ENCODE assay signal across 13 mouse cellular contexts in the genomic region with DNA sequence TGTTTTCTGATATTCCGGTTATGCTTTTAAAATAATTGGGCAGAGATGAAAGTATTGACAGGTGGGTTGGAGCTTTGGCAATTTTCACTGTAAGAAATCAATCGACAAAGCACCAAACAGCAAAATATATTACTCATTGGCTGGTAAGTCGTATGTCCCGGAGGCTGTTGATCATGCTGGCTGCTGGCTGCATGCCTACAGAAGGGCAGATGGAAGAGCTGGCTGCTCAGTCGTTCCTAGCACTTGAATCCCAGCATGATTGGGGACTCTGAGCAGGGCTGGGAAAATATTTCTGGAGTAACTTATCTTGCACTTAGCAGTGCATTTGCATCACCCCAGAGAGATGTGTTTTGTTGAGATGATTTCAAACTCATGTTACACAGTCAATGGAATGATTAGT.
DNase-seq lines count a peak whose midpoint lies in the region; ATAC-seq and TF ChIP-seq lines count a peak whose summit lies in the region.
"Had no signal": no experiment of that assay in that cellular context is flagged by ENCODE, and none has a peak within 500 bp of the region (broad histone marks: within the 10 kb centered on the region; RNA-seq: fewer than 3 reads in every experiment).

No protein-coding gene starts in this region.

- H3K27me3 ChIP-seq in forebrain, embryonic 14.5 days (replicated peaks; ENCODE audit: control insufficient read depth, insufficient read depth, low read length): no peaks in the 10 kb centered on the region
- H3K27me3 ChIP-seq in forebrain, embryonic 12.5 days: no peaks in the 10 kb centered on the region
- H3K27me3 ChIP-seq: liver, embryonic 15.5 days; megakaryocyte, embryonic 14.5 days had no signal

- no peaks in the 10 kb centered on the region for H3K36me3 ChIP-seq in forebrain, embryonic 14.5 days (ENCODE audit: control insufficient read depth, insufficient read depth, low read length)
- no peaks in the 10 kb centered on the region for H3K36me3 ChIP-seq in forebrain, embryonic 12.5 days (replicated peaks)
- H3K36me3 ChIP-seq: liver, embryonic 15.5 days had no signal

- no peak overlapping the region for H3K27ac ChIP-seq in forebrain, embryonic 14.5 days (ENCODE audit: low read depth, low read length)
- no peak overlapping the region for H3K27ac ChIP-seq in forebrain, embryonic 12.5 days
- H3K27ac ChIP-seq: liver, embryonic 15.5 days had no signal

- H3K4me3 ChIP-seq in forebrain, embryonic 14.5 days (ENCODE audit: low read depth, low read length): no peak overlapping the region
- H3K4me3 ChIP-seq in forebrain, embryonic 12.5 days (replicated peaks): no peak overlapping the region
- H3K4me3 ChIP-seq: liver, embryonic 15.5 days; megakaryocyte, embryonic 14.5 days had no signal

- no peak for TF ChIP-seq POLR2A in brain, embryonic 14.5 days (IDR thresholded peaks at IDR 0.05; ENCODE audit: borderline replicate concordance, extremely low read depth, insufficient read depth, insufficient read length, poor library complexity, severe bottlenecking)

- no peak overlapping the region for H3K4me2 ChIP-seq in forebrain, embryonic 14.5 days (ENCODE audit: low read length)
- H3K4me2 ChIP-seq in forebrain, embryonic 12.5 days: no peak overlapping the region
- H3K4me2 ChIP-seq: liver, embryonic 15.5 days had no signal

- ATAC-seq in forebrain, embryonic 14.5 days: peak; percentile 83; the same call in 1 of the 2 replicates
- no peak for ATAC-seq in forebrain, embryonic 12.5 days (ENCODE audit: low FRiP score)

- peak; percentile 79 for DNase-seq in forebrain, embryonic 14.5 days (ENCODE audit: low spot score)
- peak; percentile 87 for DNase-seq in brain, embryonic 14.5 days (ENCODE audit: low read depth)
- peak; percentile 92 to 95 for DNase-seq in cerebellum, postnatal 14 days
- peak; percentile 73 to 94 for DNase-seq in layer of hippocampus, postnatal 14 days (ENCODE audit: low spot score in 2 of 2)
- DNase-seq in kidney, adult 18-20 months: no peak
- DNase-seq in ovary, postnatal 10 days (ENCODE audit: low spot score): no peak
- DNase-seq in adrenal gland, adult (ENCODE audit: inconsistent age in 2 of 2, low spot score in 1 of 2): no peak
- DNase-seq: heart, adult 11 months; heart, postnatal 14 days; kidney, adult 8-10 months had no signal

- no peaks in the 10 kb centered on the region for H3K9me3 ChIP-seq in forebrain, embryonic 14.5 days (replicated peaks; ENCODE audit: control insufficient read depth, low read length)
- H3K9me3 ChIP-seq in forebrain, embryonic 12.5 days: no peaks in the 10 kb centered on the region
- H3K9me3 ChIP-seq: liver, embryonic 15.5 days had no signal

- 63% methylated on average over 5 of the region's 5 CpGs for WGBS in forebrain, embryonic 14.5 days
- 76% methylated on average over 5 of the region's 5 CpGs for WGBS in forebrain, embryonic 12.5 days

- TF ChIP-seq CTCF in brain, embryonic 14.5 days (IDR thresholded peaks at IDR 0.05; ENCODE audit: borderline replicate concordance, extremely low read depth, insufficient read depth, insufficient read length): no peak

- H3K4me1 ChIP-seq in forebrain, embryonic 14.5 days (ENCODE audit: control insufficient read depth, insufficient read depth, low read length): no peaks in the 10 kb centered on the region
- H3K4me1 ChIP-seq in forebrain, embryonic 12.5 days: no peaks in the 10 kb centered on the region
- H3K4me1 ChIP-seq: liver, embryonic 15.5 days; megakaryocyte, embryonic 14.5 days had no signal

- H3K9ac ChIP-seq in forebrain, embryonic 14.5 days (ENCODE audit: low read length): no peak overlapping the region
- no peak overlapping the region for H3K9ac ChIP-seq in forebrain, embryonic 12.5 days
- H3K9ac ChIP-seq: liver, embryonic 15.5 days had no signal

Comparison
In these comparisons a context has a peak if more than half of its experiments do, and no peak if none do; other contexts are left out.
1. DNase-seq: peak in forebrain, embryonic 14.5 days (single experiment), brain, embryonic 14.5 days (single experiment), cerebellum, postnatal 14 days (2 of 2) and layer of hippocampus, postnatal 14 days (2 of 2); none in kidney, adult 18-20 months (single experiment), ovary, postnatal 10 days (single experiment) and adrenal gland, adult (0 of 2).